Comparison of ENCODE assay signal across 12 mouse cellular contexts in the genomic region with DNA sequence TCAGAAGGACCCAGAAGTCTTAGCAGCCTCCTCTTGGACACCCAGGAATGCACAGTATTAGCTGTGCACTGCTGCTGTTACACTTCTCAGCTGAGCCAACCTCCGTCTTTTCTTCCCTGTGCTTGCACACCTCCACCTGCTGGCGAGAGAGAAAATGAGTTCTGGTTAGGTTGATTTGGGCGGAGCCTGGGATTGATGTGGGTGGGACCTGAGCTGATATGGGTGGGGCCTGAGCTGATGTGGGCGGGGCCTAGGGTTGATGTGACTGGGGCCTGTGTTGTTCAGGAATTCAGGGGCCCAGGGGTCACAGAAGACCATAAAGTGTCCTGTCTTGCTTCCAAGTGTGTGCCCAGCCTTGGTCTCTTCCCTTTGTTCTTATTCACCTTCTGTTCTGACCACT.
DNase-seq lines count a peak whose midpoint lies in the region; ATAC-seq and TF ChIP-seq lines count a peak whose summit lies in the region.
"Had no signal": no experiment of that assay in that cellular context is flagged by ENCODE, and none has a peak within 500 bp of the region (broad histone marks: within the 10 kb centered on the region; RNA-seq: fewer than 3 reads in every experiment).

No protein-coding gene starts in this region.

- TF ChIP-seq EP300 in ES-Bruce4 (IDR thresholded peaks at IDR 0.05; ENCODE audit: insufficient read depth, low read depth, low read length): no peak

- DNase-seq in embryo, embryonic 10 days (ENCODE audit: low spot score): peak; percentile 15
- no peak for DNase-seq in embryo, embryonic 9.5 days (ENCODE audit: extremely low spot score)
- peak; percentile 31 for DNase-seq in limb, embryonic 11.5 days (ENCODE audit: low spot score)
- no peak for DNase-seq in limb, embryonic 10.5 days (ENCODE audit: low spot score)
- no peak for DNase-seq in adrenal gland, adult 2 months
- no peak for DNase-seq in left cerebral cortex, adult 11 months (ENCODE audit: low spot score)

- no peak overlapping the region for H3K9ac ChIP-seq in limb, embryonic 11.5 days (ENCODE audit: low read length)
- no peak overlapping the region for H3K9ac ChIP-seq in ES-Bruce4 (ENCODE audit: low read depth, poor library complexity, severe bottlenecking)
- no peak overlapping the region for H3K9ac ChIP-seq in intestine, postnatal 0 days (ENCODE audit: low read depth, low read length)
- H3K9ac ChIP-seq: embryonic facial prominence, embryonic 15.5 days; hindbrain, embryonic 12.5 days; stomach, embryonic 15.5 days had no signal

- H3K27me3 ChIP-seq in limb, embryonic 11.5 days (ENCODE audit: control insufficient read depth, insufficient read depth, low read length): no peaks in the 10 kb centered on the region
- no peaks in the 10 kb centered on the region for H3K27me3 ChIP-seq in limb, embryonic 10.5 days (ENCODE audit: low read depth, poor library complexity, severe bottlenecking)
- no peaks in the 10 kb centered on the region for H3K27me3 ChIP-seq in ES-Bruce4 (ENCODE audit: control insufficient read depth, insufficient read depth, low read length, poor library complexity, severe bottlenecking)
- H3K27me3 ChIP-seq in intestine, postnatal 0 days (replicated peaks; ENCODE audit: control insufficient read depth, insufficient read depth, low read length): no peaks in the 10 kb centered on the region
- H3K27me3 ChIP-seq: embryonic facial prominence, embryonic 15.5 days; hindbrain, embryonic 12.5 days had no signal

- H3K9me3 ChIP-seq in limb, embryonic 11.5 days (ENCODE audit: control insufficient read depth, low read length): no peaks in the 10 kb centered on the region
- H3K9me3 ChIP-seq in limb, embryonic 10.5 days (replicated peaks): no peaks in the 10 kb centered on the region
- H3K9me3 ChIP-seq in ES-Bruce4 (replicated peaks; ENCODE audit: control insufficient read depth, insufficient read depth, low read length, poor library complexity, severe bottlenecking): no peaks in the 10 kb centered on the region
- no peaks in the 10 kb centered on the region for H3K9me3 ChIP-seq in intestine, postnatal 0 days (ENCODE audit: control insufficient read depth)
- H3K9me3 ChIP-seq: embryonic facial prominence, embryonic 15.5 days; hindbrain, embryonic 12.5 days; stomach, embryonic 15.5 days had no signal

- no peak overlapping the region for H3K27ac ChIP-seq in limb, embryonic 11.5 days (replicated peaks; ENCODE audit: low read depth, low read length)
- no peak overlapping the region for H3K27ac ChIP-seq in limb, embryonic 10.5 days
- H3K27ac ChIP-seq in ES-Bruce4 (ENCODE audit: insufficient read depth, low read length): no peak overlapping the region
- H3K27ac ChIP-seq in intestine, postnatal 0 days (ENCODE audit: low read depth, low read length): no peak overlapping the region
- H3K27ac ChIP-seq: embryonic facial prominence, embryonic 15.5 days; hindbrain, embryonic 12.5 days; stomach, embryonic 15.5 days had no signal

- no peak overlapping the region for H3K4me3 ChIP-seq in limb, embryonic 11.5 days (ENCODE audit: low read depth, low read length)
- H3K4me3 ChIP-seq in limb, embryonic 10.5 days: no peak overlapping the region
- no peak overlapping the region for H3K4me3 ChIP-seq in ES-Bruce4 (ENCODE audit: low read depth, low read length)
- H3K4me3 ChIP-seq in intestine, postnatal 0 days (ENCODE audit: low read depth, low read length): no peak overlapping the region
- H3K4me3 ChIP-seq: embryonic facial prominence, embryonic 15.5 days; hindbrain, embryonic 12.5 days; stomach, embryonic 15.5 days had no signal

- no peak for ATAC-seq in limb, embryonic 11.5 days (ENCODE audit: insufficient number of reproducible peaks, low FRiP score, low TSS enrichment, low read depth)
- ATAC-seq in intestine, postnatal 0 days: no peak
- ATAC-seq: CD4-positive, CD25-positive, alpha-beta regulatory T cell, adult 4 months had no signal

- TF ChIP-seq CTCF in ES-Bruce4 (IDR thresholded peaks at IDR 0.05; ENCODE audit: low read depth, low read length): peak; percentile 47
- peak; percentile 53 for TF ChIP-seq CTCF in intestine, postnatal 0 days (IDR thresholded peaks at IDR 0.05; ENCODE audit: low read depth)

- H3K4me2 ChIP-seq in limb, embryonic 11.5 days (ENCODE audit: low read depth, severe bottlenecking): no peak overlapping the region
- H3K4me2 ChIP-seq in intestine, postnatal 0 days (replicated peaks; ENCODE audit: low read depth): no peak overlapping the region
- H3K4me2 ChIP-seq: embryonic facial prominence, embryonic 15.5 days; hindbrain, embryonic 12.5 days; stomach, embryonic 15.5 days had no signal

- no peak for TF ChIP-seq POLR2A in ES-Bruce4 (IDR thresholded peaks at IDR 0.05; ENCODE audit: insufficient read depth, low read length)

- no peaks in the 10 kb centered on the region for H3K36me3 ChIP-seq in limb, embryonic 11.5 days (ENCODE audit: control insufficient read depth, insufficient read depth, low read length)
- H3K36me3 ChIP-seq in limb, embryonic 10.5 days: no peaks in the 10 kb centered on the region
- no peaks in the 10 kb centered on the region for H3K36me3 ChIP-seq in ES-Bruce4 (ENCODE audit: control insufficient read depth, insufficient read depth, low read length, poor library complexity, severe bottlenecking)
- H3K36me3 ChIP-seq in intestine, postnatal 0 days (ENCODE audit: control insufficient read depth, insufficient read depth): no peaks in the 10 kb centered on the region
- H3K36me3 ChIP-seq: embryonic facial prominence, embryonic 15.5 days; hindbrain, embryonic 12.5 days; stomach, embryonic 15.5 days had no signal

- WGBS in limb, embryonic 11.5 days: 49% methylated on average over 4 of the region's 4 CpGs
- WGBS in limb, embryonic 10.5 days: 45% methylated on average over 4 of the region's 4 CpGs
- WGBS in intestine, postnatal 0 days: 54% methylated on average over 4 of the region's 4 CpGs

- H3K4me1 ChIP-seq in limb, embryonic 11.5 days (ENCODE audit: control insufficient read depth, insufficient read depth, low read length): no peaks in the 10 kb centered on the region
- peaks cover 21% of the 10 kb centered on the region for H3K4me1 ChIP-seq in limb, embryonic 10.5 days
- no peaks in the 10 kb centered on the region for H3K4me1 ChIP-seq in ES-Bruce4 (ENCODE audit: control insufficient read depth, insufficient read depth, low read length)
- H3K4me1 ChIP-seq in intestine, postnatal 0 days (replicated peaks; ENCODE audit: control insufficient read depth, insufficient read depth, low read length): no peaks in the 10 kb centered on the region
- H3K4me1 ChIP-seq: embryonic facial prominence, embryonic 15.5 days; hindbrain, embryonic 12.5 days; stomach, embryonic 15.5 days had no signal

Comparison
In these comparisons a context has a peak if more than half of its experiments do, and no peak if none do; other contexts are left out.
1. DNase-seq: peak in embryo, embryonic 10 days (single experiment) and limb, embryonic 11.5 days (single experiment); none in embryo, embryonic 9.5 days (single experiment), limb, embryonic 10.5 days (single experiment), adrenal gland, adult 2 months (single experiment) and left cerebral cortex, adult 11 months (single experiment).